Mouse (Mus musculus): ENCODE data around the gene 1810024B03Rik. TPM values are rescaled to one million over a fixed set of nuclear protein-coding genes. Genes with fewer than 3 reads are reported as not detected.

The 1810024B03Rik gene
- polyA plus RNA-seq, 1 experiment from 2014 or later: 2.3 TPM

Other genes starting within 250 kb of the 1810024B03Rik start
- 9.5 and 10.9 TPM in 2 replicates for gene Ap4e1, start 199.6 kb downstream of the 1810024B03Rik start, polyA plus RNA-seq (2015; fragmentation: Nextera tagmentation; extraction: Ambion mirVana)
- gene Blvra, start 137.6 kb downstream of the 1810024B03Rik start, polyA plus RNA-seq (2015; fragmentation: Nextera tagmentation; extraction: Ambion mirVana): 54.7 and 55.4 TPM in 2 replicates
- gene Ncaph, start 74.3 kb downstream of the 1810024B03Rik start, polyA plus RNA-seq (2015; fragmentation: Nextera tagmentation; extraction: Ambion mirVana): 60.2 and 62.2 TPM in 2 replicates
- 27.2 and 27.4 TPM in 2 replicates for gene Itpripl1, start 64.8 kb downstream of the 1810024B03Rik start, polyA plus RNA-seq (2015; fragmentation: Nextera tagmentation; extraction: Ambion mirVana)
- 48.1 and 50.0 TPM in 2 replicates for gene Snrnp200, start 106 bp upstream of the 1810024B03Rik start, polyA plus RNA-seq (2015; fragmentation: Nextera tagmentation; extraction: Ambion mirVana)
- gene Ciao1, start 39.5 kb upstream of the 1810024B03Rik start, polyA plus RNA-seq (2015; fragmentation: Nextera tagmentation; extraction: Ambion mirVana): 65.7 and 73.8 TPM in 2 replicates
- gene Tmem127, start 39.6 kb upstream of the 1810024B03Rik start, polyA plus RNA-seq (2015; fragmentation: Nextera tagmentation; extraction: Ambion mirVana): 30.3 and 30.9 TPM in 2 replicates
- gene Stard7, start 61.9 kb upstream of the 1810024B03Rik start, polyA plus RNA-seq (2015; fragmentation: Nextera tagmentation; extraction: Ambion mirVana): 63.5 and 67.6 TPM in 2 replicates
- 9.1 and 10.6 TPM in 2 replicates for gene Dusp2, start 127.9 kb upstream of the 1810024B03Rik start, polyA plus RNA-seq (2015; fragmentation: Nextera tagmentation; extraction: Ambion mirVana)
- 0.24 TPM in 1 of 2 replicates, not detected in the other for gene Astl, start 130.4 kb upstream of the 1810024B03Rik start, polyA plus RNA-seq (2015; fragmentation: Nextera tagmentation; extraction: Ambion mirVana)
- 0.30 and 0.33 TPM in 2 replicates for gene Adra2b, start 154.9 kb upstream of the 1810024B03Rik start, polyA plus RNA-seq (2015; fragmentation: Nextera tagmentation; extraction: Ambion mirVana)
- 0.49 and 0.71 TPM in 2 replicates for gene Gpat2, start 216.9 kb upstream of the 1810024B03Rik start, polyA plus RNA-seq (2015; fragmentation: Nextera tagmentation; extraction: Ambion mirVana)
- gene Fahd2a, start 236.3 kb upstream of the 1810024B03Rik start, polyA plus RNA-seq (2015; fragmentation: Nextera tagmentation; extraction: Ambion mirVana): 24.4 and 25.3 TPM in 2 replicates

Data from embryonic facial prominence, embryonic 15.5 days (tissue).